Mouse (Mus musculus) fibroblast of lung, adult 2 months (primary cell): Measurements from ENCODE around the gene Prss22.
"Not testable (repeated sequence)": the region's sequence is repeated elsewhere in the genome, so short reads cannot be mapped to it uniquely, and the experiment has no call there.

Source experiments
- DNase-seq: peaks from one replicate; pipeline ENCODE4 v3.0.0-alpha.2; 2011; ENCODE audit warnings: low read depth

The Prss22 gene

DNA sequence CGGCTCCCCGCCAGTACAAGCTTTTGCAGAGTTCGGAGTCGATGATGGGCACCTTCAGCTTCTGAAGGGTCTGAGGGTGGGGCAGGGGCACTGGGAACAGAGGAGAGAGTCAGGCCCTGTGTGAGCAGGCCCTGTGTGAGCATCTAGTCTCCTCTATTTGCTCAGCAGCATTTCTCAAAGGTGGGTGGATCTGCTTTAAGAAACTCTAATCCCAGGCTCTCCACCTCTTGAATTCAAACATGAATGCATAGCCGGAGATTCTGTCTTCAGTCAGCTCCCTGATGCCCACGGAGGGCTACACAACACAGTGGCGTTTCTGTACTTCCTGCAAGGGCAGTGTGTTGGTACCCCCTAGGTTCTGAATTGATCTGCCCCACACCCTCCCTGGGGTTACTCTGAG, 3.2 kb downstream of the Prss22 start:
- no peak for DNase-seq

DNA sequence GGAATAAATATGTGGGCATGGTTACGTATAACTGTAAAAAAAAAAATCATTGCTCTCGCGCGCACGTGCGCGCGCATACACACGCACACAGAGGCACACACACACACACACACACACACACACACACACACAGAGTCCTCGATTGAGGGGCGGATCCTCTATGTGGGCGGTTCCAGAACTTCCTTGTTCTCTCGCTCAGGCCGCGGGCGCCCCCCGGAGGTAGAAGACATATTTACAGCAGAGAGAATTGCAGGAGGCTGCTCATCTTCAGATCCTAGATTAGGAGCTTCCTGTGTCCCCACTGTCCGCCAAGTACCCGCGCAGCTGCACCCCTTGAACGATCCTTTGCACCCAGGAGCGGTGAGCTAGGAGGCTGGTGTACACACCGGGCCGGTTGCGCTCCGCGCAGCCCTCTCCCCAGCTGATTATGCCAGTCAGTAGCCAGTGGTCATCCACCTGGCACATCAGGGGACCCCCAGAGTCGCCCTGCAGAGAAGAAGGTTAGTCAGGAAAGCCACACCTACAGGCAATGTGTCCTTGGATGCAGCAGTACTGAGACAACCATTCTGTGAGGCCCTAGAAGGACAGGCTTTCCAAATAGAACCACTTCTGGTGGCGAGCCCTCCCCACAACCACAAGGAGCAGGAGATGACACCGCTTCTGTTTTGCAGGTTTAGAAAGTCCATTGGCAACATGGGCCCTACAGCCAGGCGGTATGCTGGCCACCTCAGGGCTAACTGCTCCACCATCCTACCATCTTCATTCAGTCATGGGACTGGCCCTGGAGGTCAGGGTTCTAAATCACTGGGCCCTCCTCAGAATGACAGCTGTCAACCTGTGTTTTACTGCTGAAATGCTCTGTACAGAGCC, 4.1 kb downstream of the Prss22 start:
- no peak for DNase-seq

DNA sequence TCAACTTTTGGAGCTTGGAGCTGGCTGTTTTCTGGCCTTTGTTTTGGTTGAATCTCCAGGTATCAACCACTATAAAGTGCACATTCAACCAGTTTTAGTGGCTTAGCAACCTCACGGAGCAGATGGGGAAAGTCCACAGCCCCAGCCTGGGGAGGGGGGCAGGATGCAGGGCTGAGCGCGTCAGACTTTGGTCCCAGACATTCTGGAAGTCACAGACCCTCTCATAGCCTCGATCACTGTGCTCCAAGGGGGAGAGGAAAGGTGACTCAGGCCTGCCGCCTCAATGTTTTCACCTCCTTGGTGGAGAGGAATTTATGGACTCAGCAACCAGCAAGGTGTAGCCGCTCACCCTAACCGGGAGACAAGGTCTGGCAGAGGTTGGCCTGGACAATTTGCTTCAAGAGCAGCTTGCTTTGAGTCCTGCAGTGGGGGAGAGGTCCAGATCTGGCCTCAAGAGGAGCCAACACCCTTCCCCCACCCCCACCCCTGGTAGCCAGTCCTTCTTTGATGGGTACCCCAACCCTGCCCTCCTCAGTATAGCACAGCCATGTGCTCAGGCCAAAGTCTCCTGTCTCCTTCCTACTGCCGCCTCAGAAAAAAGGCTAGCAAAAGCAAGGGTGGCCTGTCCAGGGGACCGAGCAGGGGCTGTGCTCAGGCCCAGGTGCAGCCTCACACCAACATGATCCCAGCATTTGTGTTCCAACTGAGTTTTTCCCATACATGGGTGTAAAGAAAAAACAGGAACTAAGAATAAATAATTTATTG, 4.9 kb downstream of the Prss22 start:
- DNase-seq: no peak

DNA sequence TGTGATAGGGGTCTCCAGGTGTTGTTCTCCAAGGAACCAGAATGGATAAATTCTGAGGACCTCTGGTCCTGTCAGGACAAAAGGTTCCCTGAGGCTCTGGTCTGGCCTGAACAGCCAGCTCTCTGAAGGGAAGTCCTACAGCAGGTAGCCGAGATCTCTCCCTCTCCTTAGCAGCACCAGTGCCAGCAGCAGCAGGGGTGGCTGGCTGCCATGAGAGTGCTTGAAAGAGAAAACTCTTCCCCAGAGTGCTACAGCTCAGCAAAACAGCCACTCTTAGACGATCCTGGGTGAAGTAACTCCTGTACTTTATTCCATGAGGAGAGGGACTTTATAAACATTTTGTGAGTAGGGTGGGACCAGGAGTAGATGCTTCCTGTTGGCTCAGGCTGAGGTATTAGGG, 8.1 kb downstream of the Prss22 start:
- DNase-seq: no peak

DNA sequence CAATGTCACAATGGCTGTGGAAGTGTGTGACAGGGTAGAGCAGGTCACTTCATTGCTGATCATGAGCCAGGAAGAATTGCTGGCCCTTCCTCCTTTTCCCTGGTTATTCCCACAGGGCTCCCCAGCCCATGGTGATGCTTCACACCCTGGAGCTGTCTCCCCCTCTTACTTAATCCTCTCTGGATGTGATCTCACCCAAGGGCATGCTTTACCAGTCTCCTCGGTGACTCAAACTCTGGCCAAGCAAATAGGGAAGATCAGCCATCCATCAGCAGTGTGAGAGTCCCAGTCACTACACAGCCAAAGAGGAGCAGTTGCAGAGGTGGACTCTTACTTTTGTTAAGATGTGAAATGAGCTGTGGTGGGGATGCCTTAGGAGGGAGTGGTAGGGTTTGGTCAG, 12.9 kb downstream of the Prss22 start:
- no peak for DNase-seq

DNA sequence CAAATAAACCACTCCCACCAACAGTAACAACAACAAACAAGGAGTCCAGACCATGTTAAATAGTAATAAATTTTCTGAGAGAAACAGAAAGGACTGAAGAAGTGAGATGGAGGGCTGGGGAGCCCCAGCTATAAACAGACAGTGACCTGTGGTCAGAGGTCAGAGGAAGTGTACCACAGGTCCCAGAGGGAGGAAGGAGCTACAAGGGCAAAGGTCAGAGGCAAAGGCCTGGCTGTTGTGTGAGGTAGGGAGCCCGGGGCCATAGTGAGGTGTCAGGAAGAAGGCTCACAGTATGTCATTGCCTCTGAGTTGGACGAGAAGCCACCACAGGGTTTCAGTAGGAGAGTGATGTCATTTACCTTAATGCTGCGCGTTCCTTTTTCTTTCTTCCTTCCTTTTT, 15.0 kb downstream of the Prss22 start:
- no peak for DNase-seq

DNA sequence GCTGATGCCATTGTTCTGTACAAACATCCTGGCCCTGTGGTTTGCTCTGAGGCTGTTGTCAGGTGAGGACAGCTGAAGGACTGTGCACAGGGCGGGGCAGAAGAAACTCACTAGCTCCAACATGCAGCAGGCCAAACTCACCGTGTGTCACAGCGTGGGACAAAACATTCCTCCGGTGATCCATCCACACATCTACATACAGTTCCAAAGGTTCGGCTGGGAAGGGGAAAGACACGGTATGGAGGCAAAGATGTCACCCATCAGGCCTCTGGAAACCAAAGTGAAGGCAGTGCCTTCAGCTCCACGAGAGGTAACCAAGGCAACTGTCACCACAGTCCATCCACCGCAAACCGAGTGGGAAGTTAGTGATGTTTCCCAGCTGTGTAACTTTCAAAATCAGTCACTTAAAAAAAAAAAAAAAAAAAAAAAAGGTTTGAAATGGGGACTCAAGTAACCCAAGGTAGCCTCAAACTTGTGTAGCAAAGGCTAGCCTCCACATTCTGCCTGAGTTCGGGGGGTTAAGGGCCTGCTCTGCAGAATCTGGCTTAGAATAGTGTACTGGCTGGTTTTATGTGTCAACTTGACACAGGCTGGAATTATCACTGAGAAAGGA, 17.5 kb downstream of the Prss22 start, which contains the start of gene Prss30:
TSS of gene Prss30 (minus strand) at position 270 of the 613 bp plus-strand sequence.
- no peak for DNase-seq

DNA sequence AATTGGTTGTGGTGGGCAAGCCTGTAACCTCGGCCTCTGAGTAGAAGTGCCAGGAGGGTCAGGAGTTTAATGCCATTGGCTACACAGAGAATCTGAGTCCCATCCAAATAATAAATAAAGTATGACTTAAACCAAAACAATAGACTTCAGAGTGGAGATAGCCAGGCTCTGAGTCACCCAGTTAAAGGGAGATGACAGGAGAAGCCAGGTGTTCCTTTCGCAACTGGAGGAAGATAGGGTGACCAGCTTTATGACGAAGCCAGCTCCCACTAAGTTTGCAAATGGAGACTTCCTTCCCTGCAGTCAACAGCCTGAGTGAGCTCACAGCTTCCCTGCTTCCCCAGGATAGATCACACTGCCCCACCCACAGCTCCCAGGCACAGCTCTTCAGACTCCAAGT, 18.4 kb downstream of the Prss22 start:
- no peak for DNase-seq

DNA sequence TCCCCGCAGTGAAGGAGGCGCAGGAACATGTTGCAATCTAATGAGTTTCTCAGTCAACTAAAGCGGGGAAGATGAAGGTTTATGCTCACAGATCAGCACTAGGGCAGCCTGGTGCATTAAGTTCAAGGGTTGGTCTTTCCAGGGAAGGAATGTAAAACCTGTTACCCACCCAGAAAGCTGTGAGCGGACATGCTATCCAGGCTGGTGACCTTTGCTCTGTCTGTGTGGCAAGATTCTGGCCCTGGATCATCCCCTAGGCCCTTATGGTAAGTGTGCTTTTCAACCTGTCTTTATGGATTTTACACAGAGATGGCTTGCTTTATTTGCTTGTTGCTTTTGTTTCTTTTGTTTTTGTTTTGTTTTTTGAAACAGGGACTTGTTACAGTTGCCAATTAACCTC, 21.2 kb downstream of the Prss22 start:
- DNase-seq: no peak

DNA sequence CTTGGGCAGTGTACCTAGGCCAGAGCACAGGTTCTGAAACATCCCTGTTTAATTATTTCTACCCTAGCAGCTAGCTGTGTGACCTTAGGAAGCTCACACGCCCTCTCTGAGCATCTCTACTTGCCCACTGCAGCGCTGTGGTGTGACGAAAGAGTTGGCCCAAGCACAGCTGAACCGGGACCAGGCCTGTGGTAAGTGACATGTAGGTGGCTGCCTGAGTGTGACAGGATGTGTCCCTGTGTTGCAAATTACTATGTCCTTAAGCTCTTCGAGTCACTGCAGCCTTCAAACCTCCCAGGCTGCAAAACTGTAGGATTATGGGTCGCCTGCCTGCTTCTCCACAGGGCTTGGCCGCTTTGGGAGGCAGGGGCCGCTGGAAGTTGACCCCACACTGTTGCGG, 26.6 kb downstream of the Prss22 start:
- DNase-seq: no peak

DNA sequence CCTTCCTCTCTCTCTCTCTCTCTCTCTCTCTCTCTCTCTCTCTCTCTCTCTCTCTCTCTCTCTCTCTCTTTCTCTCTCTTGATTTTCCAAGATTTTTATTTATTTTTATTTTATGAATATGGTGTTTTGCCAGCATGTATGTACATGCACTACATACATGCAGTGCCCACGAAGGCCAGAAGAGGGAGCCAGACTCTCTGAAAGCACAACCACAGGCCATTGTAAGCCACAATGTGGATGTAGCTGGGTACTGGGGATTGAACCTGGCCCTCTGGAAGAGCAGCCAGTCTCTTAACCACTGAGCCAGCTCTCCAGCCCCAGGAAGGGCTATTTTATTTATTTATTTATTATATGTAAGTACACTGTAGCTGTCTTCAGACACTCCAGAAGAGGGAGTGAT, 28.7 kb downstream of the Prss22 start:
- no peak for DNase-seq

DNA sequence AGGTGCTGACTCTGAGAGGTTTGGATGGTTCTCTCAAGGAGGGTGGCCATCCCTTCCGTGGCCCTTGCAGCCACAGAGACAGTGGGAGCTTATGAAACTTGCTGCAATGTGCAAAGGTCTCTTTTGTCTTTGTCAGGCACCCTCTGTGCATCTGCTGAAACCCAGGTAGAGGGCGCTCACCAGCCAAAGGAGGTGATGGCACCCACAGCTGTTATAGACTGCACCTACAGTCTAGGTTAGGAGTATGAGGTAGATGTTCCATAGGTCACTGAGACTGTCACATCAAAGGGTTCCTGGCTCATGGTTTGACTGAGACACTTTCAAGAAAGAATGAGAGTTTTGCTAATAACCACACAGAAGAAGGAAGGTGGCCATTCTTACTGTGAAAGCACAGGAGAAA, 29.1 kb downstream of the Prss22 start:
- DNase-seq: no peak

DNA sequence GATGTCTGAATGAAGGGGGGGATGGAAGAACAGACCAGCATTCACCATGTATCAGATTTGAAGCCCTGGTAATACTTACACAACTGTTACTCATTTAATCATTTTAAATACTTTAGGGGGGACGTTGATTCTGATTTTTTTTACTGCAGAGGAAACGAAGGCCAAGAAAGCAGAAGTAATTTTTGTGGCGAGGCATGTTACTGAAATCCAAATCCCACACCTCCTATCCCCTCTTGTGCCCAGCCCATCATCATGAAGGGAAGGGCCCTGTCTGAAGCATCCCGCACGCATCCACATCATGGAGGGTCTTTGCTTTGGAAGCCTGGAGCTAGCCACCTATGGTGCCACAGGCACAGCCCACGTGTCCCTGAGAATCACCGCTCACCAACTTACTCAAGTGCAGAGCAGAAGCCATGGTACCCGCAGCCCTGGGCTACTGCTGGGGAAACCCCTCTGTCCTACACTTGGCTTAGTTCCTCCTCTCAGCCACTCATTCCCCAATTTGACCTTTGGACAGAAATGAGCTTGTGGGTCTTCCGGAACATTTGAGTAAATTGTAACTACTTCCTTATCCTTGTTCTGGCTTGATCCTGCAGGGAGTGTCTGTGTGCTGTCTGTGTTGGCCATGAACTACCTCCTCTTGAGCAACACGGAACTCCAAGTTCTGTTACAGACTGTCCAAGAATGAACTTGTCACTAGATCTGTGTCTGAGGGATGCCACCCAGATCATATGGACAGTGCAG, 31.1 kb downstream of the Prss22 start:
- DNase-seq: no peak

DNA sequence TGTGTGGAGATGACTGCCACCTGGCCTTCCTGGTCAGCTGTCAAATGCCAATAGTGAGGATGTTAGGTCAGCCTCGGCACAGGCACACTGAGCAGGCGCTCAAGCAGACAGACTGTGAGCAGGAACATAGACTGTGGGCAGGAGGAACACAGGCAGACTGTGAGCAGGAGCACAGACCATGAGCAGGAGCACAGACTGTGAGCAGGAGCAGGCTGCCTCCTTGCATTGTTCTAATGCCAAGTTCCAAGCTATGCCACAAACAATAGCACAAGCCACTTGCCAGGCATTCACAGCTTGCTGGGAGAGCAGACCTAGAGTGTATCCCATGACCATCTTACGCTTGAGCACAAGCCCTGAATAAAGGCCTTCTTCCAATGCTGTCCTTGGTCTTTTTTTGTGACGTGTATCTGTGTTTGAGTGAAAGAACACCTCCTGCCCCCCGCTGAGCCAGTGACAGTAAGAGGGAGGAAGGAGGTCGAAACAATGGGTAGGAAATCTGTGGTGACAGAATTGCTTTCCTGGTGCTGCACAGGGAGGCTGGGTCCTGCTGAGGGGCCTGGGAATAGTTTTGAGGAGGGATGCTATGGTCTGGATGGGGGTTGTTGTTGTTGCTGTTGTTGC, 32.0 kb downstream of the Prss22 start:
- no peak for DNase-seq

DNA sequence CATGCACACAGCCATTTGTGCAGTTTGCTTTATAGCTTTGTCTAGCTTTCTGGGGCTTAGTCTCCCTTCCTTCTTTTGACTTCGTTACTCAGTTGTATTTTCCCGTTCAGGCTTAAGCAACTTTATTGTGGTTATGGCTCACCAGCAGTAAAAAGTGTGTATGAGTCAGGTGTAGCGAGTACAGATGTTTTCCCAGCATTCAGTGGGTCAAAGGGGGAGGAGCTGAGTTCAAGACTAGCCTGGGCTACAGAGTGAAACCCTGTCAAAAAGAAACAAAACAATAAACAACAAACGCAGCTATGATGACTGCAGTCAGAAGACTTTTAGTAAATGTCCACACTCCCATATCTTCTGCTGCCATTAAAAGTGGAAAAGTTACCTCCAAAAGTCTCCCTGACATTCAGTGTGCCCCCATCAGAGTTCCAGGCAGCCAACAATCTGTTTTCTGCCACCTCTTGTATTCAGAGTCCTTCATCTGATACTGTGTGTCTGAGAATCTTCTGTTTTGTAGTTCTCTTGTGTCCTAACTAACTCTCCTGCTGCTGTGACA, 36.3 kb downstream of the Prss22 start:
- DNase-seq: no peak

DNA sequence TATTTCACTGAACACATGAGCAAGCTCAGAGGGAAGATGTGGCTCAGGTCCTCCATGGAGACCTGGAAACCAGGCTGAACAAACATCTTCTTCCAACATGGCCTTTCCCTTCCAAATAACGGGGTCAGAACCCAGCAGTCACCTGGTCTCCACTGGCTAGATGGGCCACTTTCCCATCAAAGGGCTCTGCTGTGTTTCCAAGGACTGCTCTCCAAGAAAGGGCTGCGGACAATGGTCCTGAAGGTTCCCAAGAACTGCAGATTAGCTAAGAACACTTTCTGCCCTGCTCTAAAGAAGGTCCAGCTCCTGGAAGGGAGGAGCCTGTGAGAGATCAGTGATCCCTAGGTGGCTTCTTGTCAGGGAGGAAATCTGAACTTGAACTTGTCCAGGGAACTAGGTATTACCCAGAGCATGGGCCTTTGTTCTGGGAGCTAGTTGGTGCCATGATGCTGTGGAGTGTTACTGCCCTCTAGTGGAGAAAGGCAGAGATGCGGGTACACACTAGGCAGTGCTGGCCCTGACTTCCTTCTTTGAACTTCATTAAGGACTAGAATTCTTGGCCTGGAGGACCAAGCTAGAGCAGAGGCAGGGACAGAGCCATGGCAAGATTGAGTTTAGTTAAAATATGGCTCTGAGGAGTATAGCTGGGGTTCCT, 37.7 kb downstream of the Prss22 start:
- DNase-seq: peak; percentile 64

DNA sequence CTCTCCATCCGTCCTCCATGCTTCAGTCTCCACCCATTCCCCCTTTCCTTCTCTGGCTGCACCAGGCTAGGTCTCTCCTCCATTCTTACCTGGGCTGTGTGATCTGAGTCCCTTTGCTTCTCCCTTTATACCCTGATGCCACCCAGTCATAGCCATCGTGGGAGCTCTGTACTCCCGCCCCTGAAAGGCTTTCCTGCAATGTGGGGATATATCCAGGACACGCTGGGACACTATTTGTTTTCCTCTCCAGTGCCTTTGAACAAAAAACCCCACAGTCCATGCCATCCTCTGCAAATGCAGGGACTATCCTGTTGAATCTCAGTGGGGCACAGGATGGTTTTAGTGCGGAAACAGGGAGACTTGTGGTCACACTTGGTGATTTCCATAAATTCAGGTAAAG, 42.7 kb downstream of the Prss22 start, which contains the start of gene Sbpl:
TSS of gene Sbpl (minus strand) at position 101 of the 400 bp plus-strand sequence.
- no peak for DNase-seq

DNA sequence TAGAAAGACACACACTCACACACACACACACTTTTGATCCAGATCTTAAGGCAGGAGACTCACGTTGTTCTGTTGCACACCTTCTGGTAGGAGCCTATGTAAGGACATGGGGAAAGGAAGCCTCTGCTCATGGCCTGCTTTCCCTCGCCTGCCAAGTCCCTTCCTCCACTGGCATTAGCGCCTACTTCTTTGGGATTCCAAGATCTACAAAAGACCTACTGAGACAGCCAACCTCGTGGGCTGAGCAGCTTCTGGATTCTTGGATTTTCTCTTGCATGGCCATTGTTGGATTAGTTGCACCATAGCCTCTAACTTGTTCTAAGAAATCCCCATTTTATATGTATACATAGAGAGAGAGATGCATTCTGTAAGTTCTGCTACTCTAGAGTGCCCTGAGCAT, 47.1 kb downstream of the Prss22 start:
- not testable (repeated sequence) for DNase-seq

DNA sequence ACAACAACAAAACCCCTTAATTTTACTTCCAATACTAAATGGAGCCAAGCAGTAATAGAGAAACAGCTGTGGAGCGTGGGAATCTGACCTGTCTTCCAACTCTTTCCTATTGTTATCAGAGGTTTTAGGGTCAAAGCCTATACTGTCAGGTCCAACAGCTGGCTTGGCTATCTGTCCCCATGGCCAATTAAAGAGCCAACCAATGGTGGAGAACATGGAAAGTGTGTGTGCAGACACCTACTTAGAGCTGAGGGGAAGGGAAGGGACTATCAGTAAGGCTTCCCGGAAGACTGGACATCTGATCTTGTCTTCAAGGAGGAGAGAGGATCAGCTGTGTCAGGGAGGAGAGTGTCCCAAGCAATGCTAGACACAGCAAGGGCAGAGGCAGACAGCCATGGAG, 48.8 kb downstream of the Prss22 start:
- DNase-seq: no peak

DNA sequence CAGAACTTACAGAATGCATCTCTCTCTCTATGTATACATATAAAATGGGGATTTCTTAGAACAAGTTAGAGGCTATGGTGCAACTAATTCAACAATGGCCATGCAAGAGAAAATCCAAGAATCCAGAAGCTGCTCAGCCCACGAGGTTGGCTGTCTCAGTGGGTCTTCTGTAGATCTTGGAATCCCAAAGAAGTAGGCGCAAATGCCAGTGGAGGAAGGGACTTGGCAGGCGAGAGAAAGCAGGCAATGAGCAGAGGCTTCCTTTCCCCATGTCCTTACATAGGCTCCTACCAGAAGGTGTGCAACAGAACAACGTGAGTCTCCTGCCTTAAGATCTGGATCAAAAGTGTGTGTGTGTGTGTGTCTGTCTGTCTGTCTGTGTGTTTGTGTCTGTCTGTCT, 50.4 kb downstream of the Prss22 start:
- not testable (repeated sequence) for DNase-seq
